Mouse (Mus musculus) v-Abl transformed pro-B cells (cell line): ENCODE measurements around the gene Gm44511.

Source experiments
- in situ Hi-C, 2 experiments: fragments of 400-800 bp; cut with MboI; formaldehyde crosslinking; loops; one replicate each; pipeline ENCODE4 v1.15.1; 2025; ENCODE audit not compliant: unreplicated experiment in 2 of 2

The Gm44511 gene

GRCm38 (mm10) chr6:128826132-128826531 is at the start of gene Gm44511, which contains the start of gene Klrb1b:
Gene Gm44511, minus strand, starts transcription at chr6:128826315.
Gene Klrb1b, minus strand, starts transcription at chr6:128826331.
- in situ Hi-C loops = loop anchor here (25.0 kb wide), 3 partner anchors 389 to 711 kb away; partner anchors contain the start of genes Fkbp4 (in 2 of the 2), Gabarapl1 (in 1 of the 2), Olr1 (in 1 of the 2) and Tmem52b (in 1 of the 2)

GRCm38 (mm10) chr6:128871910-128872610 is 45.9 kb upstream of the Gm44511 start:
- in situ Hi-C loops = no loop called here

GRCm38 (mm10) chr6:128868861-128869260 is 42.7 kb upstream of the Gm44511 start:
- in situ Hi-C loops = no loop called here

GRCm38 (mm10) chr6:128857976-128858375 is 31.9 kb upstream of the Gm44511 start:
- in situ Hi-C loops = loop anchor here in 1 of 2 experiments (10.0 kb wide), 1 partner anchor 177 kb away; no protein-coding TSS in a partner anchor

- in situ Hi-C loops = loop anchor here in 1 of 2 experiments (10.0 kb wide), 1 partner anchor 179 kb away; no protein-coding TSS in a partner anchor
Observed at GRCm38 (mm10) chr6:128856250-128856649, 30.1 kb upstream of the Gm44511 start.

- in situ Hi-C loops = loop anchor here in 1 of 2 experiments (10.0 kb wide), 1 partner anchor 179 kb away; no protein-coding TSS in a partner anchor
Observed at GRCm38 (mm10) chr6:128855477-128855876, 29.4 kb upstream of the Gm44511 start.

- in situ Hi-C loops = loop anchor here (5.0 to 10.0 kb wide), 4 partner anchors 180 to 392 kb away; partner anchors contain the start of gene Clec2d (in 1 of the 2)
Observed at GRCm38 (mm10) chr6:128854895-128855294, 28.8 kb upstream of the Gm44511 start.

GRCm38 (mm10) chr6:128854024-128854820 is 28.1 kb upstream of the Gm44511 start:
- in situ Hi-C loops = loop anchor here (5.0 to 10.0 kb wide), 4 partner anchors 181 to 393 kb away; partner anchors contain the start of gene Clec2d (in 1 of the 2)

- in situ Hi-C loops = loop anchor here (5.0 to 10.0 kb wide), 4 partner anchors 182 to 395 kb away; partner anchors contain the start of gene Clec2d (in 1 of the 2)
Observed at GRCm38 (mm10) chr6:128852766-128853165, 26.7 kb upstream of the Gm44511 start.

- in situ Hi-C loops = loop anchor here (5.0 to 10.0 kb wide), 4 partner anchors 184 to 396 kb away; partner anchors contain the start of gene Clec2d (in 1 of the 2)
Observed at GRCm38 (mm10) chr6:128851151-128851550, 25.0 kb upstream of the Gm44511 start.

GRCm38 (mm10) chr6:128850671-128851070 is 24.6 kb upstream of the Gm44511 start:
- in situ Hi-C loops = loop anchor here (5.0 to 10.0 kb wide), 4 partner anchors 184 to 397 kb away; partner anchors contain the start of gene Clec2d (in 1 of the 2)

- in situ Hi-C loops = loop anchor here (5.0 to 25.0 kb wide), 9 partner anchors 185 to 687 kb away; partner anchors contain the start of genes Fkbp4 (in 2 of the 2), Clec2d (in 1 of the 2), Gabarapl1 (in 1 of the 2) and Olr1 (in 1 of the 2)
Observed at GRCm38 (mm10) chr6:128849902-128850301, 23.8 kb upstream of the Gm44511 start.

GRCm38 (mm10) chr6:128847401-128847800 is 21.3 kb upstream of the Gm44511 start:
- in situ Hi-C loops = loop anchor here (5.0 to 25.0 kb wide), 5 partner anchors 190 to 690 kb away; partner anchors contain the start of genes Fkbp4 (in 2 of the 2), Gabarapl1 (in 1 of the 2), Olr1 (in 1 of the 2) and Tmem52b (in 1 of the 2)

GRCm38 (mm10) chr6:128845998-128846542 is 20.0 kb upstream of the Gm44511 start:
- in situ Hi-C loops = loop anchor here (5.0 to 25.0 kb wide), 5 partner anchors 191 to 691 kb away; partner anchors contain the start of genes Fkbp4 (in 2 of the 2), Gabarapl1 (in 1 of the 2), Olr1 (in 1 of the 2) and Tmem52b (in 1 of the 2)

GRCm38 (mm10) chr6:128845319-128845979 is 19.3 kb upstream of the Gm44511 start:
- in situ Hi-C loops = loop anchor here (5.0 to 25.0 kb wide), 5 partner anchors 192 to 692 kb away; partner anchors contain the start of genes Fkbp4 (in 2 of the 2), Gabarapl1 (in 1 of the 2), Olr1 (in 1 of the 2) and Tmem52b (in 1 of the 2)

GRCm38 (mm10) chr6:128844586-128845080 is 18.5 kb upstream of the Gm44511 start:
- in situ Hi-C loops = loop anchor here (5.0 to 25.0 kb wide), 9 partner anchors 42 to 693 kb away; partner anchors contain the start of genes Fkbp4 (in 2 of the 2), Gabarapl1 (in 1 of the 2), Olr1 (in 1 of the 2) and Tmem52b (in 1 of the 2)

GRCm38 (mm10) chr6:128844131-128844530 is 18.0 kb upstream of the Gm44511 start:
- in situ Hi-C loops = loop anchor here (5.0 to 25.0 kb wide), 8 partner anchors 42 to 693 kb away; partner anchors contain the start of genes Fkbp4 (in 2 of the 2), Gabarapl1 (in 1 of the 2), Olr1 (in 1 of the 2) and Tmem52b (in 1 of the 2)

GRCm38 (mm10) chr6:128843479-128843992 is 17.4 kb upstream of the Gm44511 start:
- in situ Hi-C loops = loop anchor here (5.0 to 25.0 kb wide), 8 partner anchors 41 to 694 kb away; partner anchors contain the start of genes Fkbp4 (in 2 of the 2), Gabarapl1 (in 1 of the 2), Olr1 (in 1 of the 2) and Tmem52b (in 1 of the 2)
